Mouse (Mus musculus): ENCODE measurements around the gene Mad2l2.

The Mad2l2 gene

GRCm38 (mm10) chr4:148130133-148130532, at the start of gene Mad2l2:
Gene Mad2l2 (plus strand): TSS chr4:148130384.
- DNase-seq (ENCODE audit: low read depth, low spot score) = no peak

GRCm38 (mm10) chr4:148080597-148080973, 49.6 kb upstream of the Mad2l2 start:
- DNase-seq (ENCODE audit: low read depth, low spot score) = no peak

GRCm38 (mm10) chr4:148081201-148081600, 49.0 kb upstream of the Mad2l2 start:
- no peak for DNase-seq (ENCODE audit: low read depth, low spot score)

GRCm38 (mm10) chr4:148082257-148083044, 47.7 kb upstream of the Mad2l2 start:
- DNase-seq (ENCODE audit: low read depth, low spot score) = no peak

- no peak for DNase-seq (ENCODE audit: low read depth, low spot score)
These were observed 46.8 kb upstream of the Mad2l2 start for GRCm38 (mm10) chr4:148083176-148083899.

- no peak for DNase-seq (ENCODE audit: low read depth, low spot score)
These were observed 45.9 kb upstream of the Mad2l2 start for GRCm38 (mm10) chr4:148084261-148084714.

GRCm38 (mm10) chr4:148085131-148085906, 44.9 kb upstream of the Mad2l2 start:
- DNase-seq (ENCODE audit: low read depth, low spot score) = no peak

- DNase-seq (ENCODE audit: low read depth, low spot score) = no peak
These were observed 44.3 kb upstream of the Mad2l2 start for GRCm38 (mm10) chr4:148085907-148086305.

- no peak for DNase-seq (ENCODE audit: low read depth, low spot score)
These were observed 42.9 kb upstream of the Mad2l2 start for GRCm38 (mm10) chr4:148087091-148087906.

- peak; percentile 85 for DNase-seq (ENCODE audit: low read depth, low spot score)
These were observed 42.2 kb upstream of the Mad2l2 start, which contains the start of gene Agtrap for GRCm38 (mm10) chr4:148087907-148088527. Gene Agtrap (minus strand): TSS chr4:148088031.

- DNase-seq (ENCODE audit: low read depth, low spot score) = no peak
These were observed 41.0 kb upstream of the Mad2l2 start for GRCm38 (mm10) chr4:148089166-148089565.

GRCm38 (mm10) chr4:148091181-148091580, 39.0 kb upstream of the Mad2l2 start:
- no peak for DNase-seq (ENCODE audit: low read depth, low spot score)

- DNase-seq (ENCODE audit: low read depth, low spot score) = no peak
These were observed 37.5 kb upstream of the Mad2l2 start for GRCm38 (mm10) chr4:148092551-148093271.

- no peak for DNase-seq (ENCODE audit: low read depth, low spot score)
These were observed 36.0 kb upstream of the Mad2l2 start for GRCm38 (mm10) chr4:148094161-148094560.

- no peak for DNase-seq (ENCODE audit: low read depth, low spot score)
These were observed 35.1 kb upstream of the Mad2l2 start for GRCm38 (mm10) chr4:148095081-148095480.

GRCm38 (mm10) chr4:148097936-148098335, 32.2 kb upstream of the Mad2l2 start:
- DNase-seq (ENCODE audit: low read depth, low spot score) = no peak

- no peak for DNase-seq (ENCODE audit: low read depth, low spot score)
These were observed 31.5 kb upstream of the Mad2l2 start for GRCm38 (mm10) chr4:148098666-148099065.

- no peak for DNase-seq (ENCODE audit: low read depth, low spot score)
These were observed 28.2 kb upstream of the Mad2l2 start for GRCm38 (mm10) chr4:148101801-148102527.

GRCm38 (mm10) chr4:148104146-148104545, 26.0 kb upstream of the Mad2l2 start:
- no peak for DNase-seq (ENCODE audit: low read depth, low spot score)

Data from WW6 (cell line).